Mouse (Mus musculus) layer of hippocampus, postnatal 10 days (tissue): ENCODE data around the gene Pacrg. TPM values are rescaled to one million over a fixed set of nuclear protein-coding genes. Genes with fewer than 3 reads are reported as not detected.

Experiments
- DNase-seq, 2 experiments: peaks; one replicate each; pipeline ENCODE4 v3.0.0; 2021; ENCODE audit warnings: low spot score in 2 of 2
- total RNA-seq, 2 experiments: library from RNA; stranded (reverse); gene quantifications; 2 replicates each; pipeline ENCODE4 v1.2.3; 2021

Pacrg gene
- total RNA-seq, 2 experiments from 2014 or later = 17.5 to 18.2 TPM

DNA sequence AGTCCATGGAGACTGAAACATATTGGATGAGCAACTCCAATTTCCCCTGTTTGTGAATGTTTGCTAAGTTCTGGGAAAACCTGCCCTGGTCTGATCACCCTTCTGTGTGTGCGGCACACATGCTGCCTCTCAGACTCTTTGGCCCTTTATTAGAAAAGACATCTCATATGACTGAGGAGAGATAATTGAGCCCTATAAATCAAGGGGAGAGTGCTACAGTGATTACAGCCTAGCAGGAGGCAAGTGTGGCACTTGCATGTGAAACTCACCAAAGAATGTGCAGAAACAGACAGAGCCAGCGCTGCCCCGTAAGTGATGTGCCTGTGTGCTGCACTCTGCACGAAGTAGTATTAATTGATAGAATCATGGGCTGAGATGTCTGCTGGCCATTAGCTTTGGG, 383.7 kb downstream of the Pacrg start:
- DNase-seq = no peak

DNA sequence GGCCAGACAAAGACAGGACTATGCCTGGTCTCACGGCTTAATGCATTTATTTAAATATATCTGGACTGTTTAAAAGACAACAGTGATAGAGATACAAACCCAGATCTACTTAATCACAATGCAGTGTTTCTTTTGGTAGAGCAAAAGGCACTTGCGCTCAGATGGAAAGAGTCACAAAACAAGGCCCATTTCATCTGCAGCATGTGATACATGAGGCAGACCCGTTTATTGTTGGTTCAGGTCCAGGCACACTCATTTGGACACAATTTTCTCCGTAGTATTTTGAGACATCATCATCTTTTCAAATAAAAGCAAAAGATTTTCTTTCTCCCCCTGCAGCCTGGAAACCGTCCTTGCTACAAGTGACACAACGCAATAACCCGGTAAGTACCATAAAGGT, 384.1 kb downstream of the Pacrg start:
- no peak for DNase-seq

DNA sequence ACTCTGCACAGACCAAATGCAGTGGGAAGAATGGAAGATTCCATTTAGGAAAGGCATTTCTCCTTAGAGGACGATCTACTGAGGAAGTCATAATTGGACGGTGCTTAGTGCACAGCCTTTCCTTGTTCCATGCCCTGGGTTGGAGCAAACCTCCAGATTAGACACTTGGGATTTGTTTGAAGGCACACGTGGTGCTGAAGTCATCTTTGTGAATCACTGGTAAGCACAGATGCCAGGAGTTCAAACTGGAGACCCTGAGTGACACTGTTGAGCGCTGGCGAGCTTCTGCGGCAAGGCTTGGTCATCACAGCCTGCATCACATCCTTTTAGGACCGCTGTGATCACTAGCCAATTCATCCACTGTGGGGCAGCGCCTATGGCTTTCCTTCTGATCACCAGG, 385.7 kb downstream of the Pacrg start:
- DNase-seq = no peak

DNA sequence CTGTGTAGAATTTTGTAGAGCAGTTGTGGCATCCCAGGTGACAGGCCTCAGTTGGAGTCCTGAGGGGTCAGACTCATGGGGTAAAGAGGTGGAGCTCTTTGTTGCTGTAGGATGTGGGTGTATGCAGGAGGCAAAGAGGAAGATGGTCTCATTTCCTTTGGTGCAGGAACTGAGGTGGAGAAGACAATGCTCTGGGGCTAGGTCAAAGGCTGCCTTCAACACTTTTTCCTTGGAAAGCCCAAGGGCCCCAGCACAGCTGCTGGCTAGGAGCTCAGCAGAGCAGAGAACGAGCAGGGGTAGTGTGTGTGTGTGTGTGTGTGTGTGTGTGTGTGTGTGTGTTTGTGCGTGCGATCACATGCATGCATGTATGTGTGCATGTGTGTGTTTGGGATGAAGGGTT, 387.3 kb downstream of the Pacrg start:
- DNase-seq = no peak

GRCm38 (mm10) chr17:10451306-10452077, 388.6 kb downstream of the Pacrg start:
- no peak for DNase-seq

GRCm38 (mm10) chr17:10449800-10450299, 390.3 kb downstream of the Pacrg start:
- no peak for DNase-seq

GRCm38 (mm10) chr17:10448417-10448816, 391.7 kb downstream of the Pacrg start:
- DNase-seq = no peak

GRCm38 (mm10) chr17:10441501-10442111, 398.5 kb downstream of the Pacrg start:
- peak; percentile 33 to 46 for DNase-seq

GRCm38 (mm10) chr17:10440961-10441360, 399.1 kb downstream of the Pacrg start:
- no peak for DNase-seq

- no peak for DNase-seq
These were observed 400.3 kb downstream of the Pacrg start for GRCm38 (mm10) chr17:10439815-10440214.

DNA sequence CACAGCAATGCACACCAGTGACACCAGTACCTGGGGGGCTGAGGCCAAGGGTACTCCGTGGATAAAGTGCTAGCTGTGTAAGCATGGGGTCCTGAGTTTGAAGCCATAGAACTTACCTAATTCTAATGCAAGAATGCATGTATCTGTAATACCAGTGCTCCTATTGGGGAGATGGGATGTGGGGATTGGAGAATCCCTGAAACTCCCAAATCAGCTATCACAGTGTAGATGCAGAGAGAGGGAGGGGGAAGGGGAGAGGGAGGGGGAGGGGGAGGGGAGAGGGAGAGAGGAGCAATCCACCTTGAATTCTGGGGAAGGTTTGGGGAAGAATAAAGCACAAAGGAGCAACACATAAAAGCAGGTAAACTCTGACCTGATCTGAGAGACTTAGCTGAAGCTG, 405.2 kb downstream of the Pacrg start:
- no peak for DNase-seq

DNA sequence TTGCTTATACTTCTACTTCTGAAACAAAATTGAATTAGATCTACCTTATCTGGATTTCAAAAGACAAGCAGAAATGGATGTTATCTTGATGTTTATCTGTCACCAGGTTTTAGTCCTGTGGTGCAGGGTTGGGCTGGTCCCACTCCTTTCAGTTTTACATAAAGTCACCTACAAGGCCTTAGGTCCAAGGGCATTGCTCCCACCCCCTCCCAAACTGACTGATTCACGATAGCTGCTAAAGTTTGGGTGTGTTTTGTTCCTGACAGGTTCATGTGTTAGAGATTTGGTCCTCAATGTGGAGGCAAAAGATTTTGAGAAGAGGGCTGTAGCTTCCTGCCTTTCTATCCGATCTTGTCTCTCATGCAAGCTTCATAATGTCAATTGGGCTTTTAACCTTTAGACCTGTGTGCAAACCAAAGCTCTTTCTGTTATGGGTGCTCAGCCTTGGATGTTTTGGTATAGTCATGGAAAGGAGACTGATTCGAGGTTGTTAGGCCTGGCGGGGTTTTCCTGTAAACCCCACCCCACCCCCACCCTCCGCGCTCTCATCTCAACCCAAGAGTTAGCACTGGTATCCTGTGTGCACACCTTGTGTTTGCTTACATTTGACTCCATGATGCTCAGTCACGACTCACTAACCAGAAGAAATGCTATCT, 407.5 kb downstream of the Pacrg start:
- DNase-seq = no peak

GRCm38 (mm10) chr17:10431849-10432524, 408.1 kb downstream of the Pacrg start:
- no peak for DNase-seq

GRCm38 (mm10) chr17:10430831-10431230, 409.3 kb downstream of the Pacrg start:
- DNase-seq = no peak

DNA sequence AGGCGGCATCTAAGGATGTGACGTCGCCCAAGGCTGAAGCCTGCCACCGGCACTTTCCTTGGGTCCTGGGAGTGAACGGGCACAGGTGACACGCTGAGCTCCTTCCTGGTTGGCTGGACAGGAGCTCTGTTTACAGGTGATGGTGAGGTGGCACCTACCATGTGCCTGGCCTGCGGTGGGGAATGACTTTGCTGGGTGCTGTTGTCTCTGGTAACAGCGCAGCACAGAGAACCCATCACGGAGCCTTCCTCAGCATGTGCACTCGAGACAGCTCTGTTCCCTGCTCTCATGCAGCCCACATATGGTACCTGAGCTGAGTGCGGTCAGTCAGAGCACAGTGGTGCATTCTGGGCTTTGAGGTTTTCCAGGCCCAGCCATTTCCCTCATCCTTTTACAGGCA, 410.7 kb downstream of the Pacrg start:
- no peak for DNase-seq

- DNase-seq = no peak
These were observed 414.8 kb downstream of the Pacrg start for GRCm38 (mm10) chr17:10425311-10425710.

GRCm38 (mm10) chr17:10417558-10418253, 422.4 kb downstream of the Pacrg start:
- DNase-seq = no peak

- DNase-seq = no peak
These were observed 423.1 kb downstream of the Pacrg start for GRCm38 (mm10) chr17:10416995-10417394.

- no peak for DNase-seq
These were observed 424.0 kb downstream of the Pacrg start for GRCm38 (mm10) chr17:10416101-10416500.

- no peak for DNase-seq
These were observed 425.7 kb downstream of the Pacrg start for GRCm38 (mm10) chr17:10414383-10414782.

GRCm38 (mm10) chr17:10413870-10414269, 426.2 kb downstream of the Pacrg start:
- DNase-seq = no peak
